Mouse (Mus musculus) right cerebral cortex, adult 18-20 months (tissue): ENCODE results near the gene Anxa9.
A peak's percentile ranks its signal among the peaks of the same experiment; 100 is the strongest.

ENCODE experiments used
- DNase-seq: peaks from one replicate; pipeline ENCODE4 v3.0.0; 2022; ENCODE audit warnings: mixed read lengths

Gene Anxa9

GRCm38 (mm10) chr3:95282865-95283588, 23.9 kb downstream of the Anxa9 start:
- peak; percentile 74 for DNase-seq

GRCm38 (mm10) chr3:95282381-95282864, 24.6 kb downstream of the Anxa9 start:
- no peak for DNase-seq

- DNase-seq: peak; percentile 99
Measured at GRCm38 (mm10) chr3:95281216-95282126, 25.5 kb downstream of the Anxa9 start, which contains the start of the genes Mindy1 and Prune1. TSS of gene Mindy1 (plus strand) at chr3:95281345. TSS of gene Prune1 (minus strand) at chr3:95282076.

- no peak for DNase-seq
Measured at GRCm38 (mm10) chr3:95280747-95281146, 26.2 kb downstream of the Anxa9 start.

- no peak for DNase-seq
Measured at GRCm38 (mm10) chr3:95277149-95277551, 29.8 kb downstream of the Anxa9 start.

- DNase-seq: no peak
Measured at GRCm38 (mm10) chr3:95276428-95276934, 30.5 kb downstream of the Anxa9 start.

- no peak for DNase-seq
Measured at GRCm38 (mm10) chr3:95275161-95275560, 31.8 kb downstream of the Anxa9 start.

GRCm38 (mm10) chr3:95274453-95274852, 32.5 kb downstream of the Anxa9 start:
- no peak for DNase-seq

- DNase-seq: no peak
Measured at GRCm38 (mm10) chr3:95273471-95273870, 33.5 kb downstream of the Anxa9 start.

GRCm38 (mm10) chr3:95270766-95271364, 36.1 kb downstream of the Anxa9 start:
- DNase-seq: no peak

GRCm38 (mm10) chr3:95269789-95270188, 37.2 kb downstream of the Anxa9 start:
- DNase-seq: peak; percentile 23

GRCm38 (mm10) chr3:95267855-95268254, 39.1 kb downstream of the Anxa9 start:
- no peak for DNase-seq

GRCm38 (mm10) chr3:95266052-95266451, 40.9 kb downstream of the Anxa9 start:
- DNase-seq: no peak

- no peak for DNase-seq
Measured at GRCm38 (mm10) chr3:95264724-95265123, 42.3 kb downstream of the Anxa9 start.

GRCm38 (mm10) chr3:95263089-95263739, 43.8 kb downstream of the Anxa9 start:
- peak; percentile 35 for DNase-seq

GRCm38 (mm10) chr3:95261975-95262374, 45.0 kb downstream of the Anxa9 start:
- no peak for DNase-seq

GRCm38 (mm10) chr3:95256931-95257330, 50.0 kb downstream of the Anxa9 start:
- DNase-seq: no peak

GRCm38 (mm10) chr3:95250783-95251424, 56.1 kb downstream of the Anxa9 start, which contains the start of gene Bnipl:
TSS of gene Bnipl (minus strand) at chr3:95251193.
- no peak for DNase-seq

- no peak for DNase-seq
Measured at GRCm38 (mm10) chr3:95250361-95250760, 56.6 kb downstream of the Anxa9 start.

- DNase-seq: no peak
Measured at GRCm38 (mm10) chr3:95247660-95248336, 59.2 kb downstream of the Anxa9 start.
